Mouse (Mus musculus): ENCODE measurements around the gene Hpca. TPM values are rescaled to one million over a fixed set of nuclear protein-coding genes. Genes with fewer than 3 reads are reported as not detected.
A peak's percentile ranks its signal among the peaks of the same experiment; 100 is the strongest.

Hpca gene
- polyA plus RNA-seq, 1 experiment: 1.5 TPM

GRCm38 (mm10) chr4:129117720-129118510 is 3.9 kb downstream of the Hpca start:
- Histone ChIP-seq H3K36me3 (ENCODE audit: control insufficient read depth, insufficient read depth, low read length, poor library complexity, severe bottlenecking) (no peaks in the 10 kb centered on the region), H3K9me3 (replicated peaks; ENCODE audit: control insufficient read depth, insufficient read depth, low read length, poor library complexity, severe bottlenecking) (no peaks in the 10 kb centered on the region), H3K9ac (ENCODE audit: low read depth, poor library complexity, severe bottlenecking) (no peak overlapping the region), H3K27ac (ENCODE audit: insufficient read depth, low read length) (no peak overlapping the region), H3K4me1 (ENCODE audit: control insufficient read depth, insufficient read depth, low read length) (peaks cover 4% of the 10 kb centered on the region), H3K4me3 (ENCODE audit: low read depth, low read length) (peak overlapping the region; percentile 35), H3K27me3 (ENCODE audit: control insufficient read depth, insufficient read depth, low read length, poor library complexity, severe bottlenecking) (no peaks in the 10 kb centered on the region)
- TF ChIP-seq EP300 (IDR thresholded peaks at IDR 0.05; ENCODE audit: insufficient read depth, low read depth, low read length): no peak
- no peak for TF ChIP-seq CTCF (IDR thresholded peaks at IDR 0.05; ENCODE audit: low read depth, low read length)
- no peak for TF ChIP-seq POLR2A (IDR thresholded peaks at IDR 0.05; ENCODE audit: insufficient read depth, low read length)

GRCm38 (mm10) chr4:129116703-129117102 is 5.1 kb downstream of the Hpca start:
- no peak overlapping the region for H3K27ac ChIP-seq (ENCODE audit: insufficient read depth, low read length)
- no peak overlapping the region for H3K9ac ChIP-seq (ENCODE audit: low read depth, poor library complexity, severe bottlenecking)
- no peak overlapping the region for H3K4me3 ChIP-seq (ENCODE audit: low read depth, low read length)
- H3K36me3 ChIP-seq (ENCODE audit: control insufficient read depth, insufficient read depth, low read length, poor library complexity, severe bottlenecking): no peaks in the 10 kb centered on the region
- TF ChIP-seq POLR2A (IDR thresholded peaks at IDR 0.05; ENCODE audit: insufficient read depth, low read length) (no peak), EP300 (IDR thresholded peaks at IDR 0.05; ENCODE audit: insufficient read depth, low read depth, low read length) (no peak), CTCF (IDR thresholded peaks at IDR 0.05; ENCODE audit: low read depth, low read length) (no peak)
- no peaks in the 10 kb centered on the region for H3K27me3 ChIP-seq (ENCODE audit: control insufficient read depth, insufficient read depth, low read length, poor library complexity, severe bottlenecking)
- peaks cover 3% of the 10 kb centered on the region for H3K4me1 ChIP-seq (ENCODE audit: control insufficient read depth, insufficient read depth, low read length)
- no peaks in the 10 kb centered on the region for H3K9me3 ChIP-seq (replicated peaks; ENCODE audit: control insufficient read depth, insufficient read depth, low read length, poor library complexity, severe bottlenecking)

GRCm38 (mm10) chr4:129113083-129113988 is 8.5 kb downstream of the Hpca start:
- H3K9me3 ChIP-seq (replicated peaks; ENCODE audit: control insufficient read depth, insufficient read depth, low read length, poor library complexity, severe bottlenecking): no peaks in the 10 kb centered on the region
- no peak overlapping the region for H3K9ac ChIP-seq (ENCODE audit: low read depth, poor library complexity, severe bottlenecking)
- no peaks in the 10 kb centered on the region for H3K27me3 ChIP-seq (ENCODE audit: control insufficient read depth, insufficient read depth, low read length, poor library complexity, severe bottlenecking)
- peak; percentile 23 for TF ChIP-seq POLR2A (IDR thresholded peaks at IDR 0.05; ENCODE audit: insufficient read depth, low read length)
- TF ChIP-seq EP300 (IDR thresholded peaks at IDR 0.05; ENCODE audit: insufficient read depth, low read depth, low read length): peak; percentile 64; the same call in 1 of the 2 replicates
- peak; percentile 100 for TF ChIP-seq CTCF (IDR thresholded peaks at IDR 0.05; ENCODE audit: low read depth, low read length)
- H3K27ac ChIP-seq (ENCODE audit: insufficient read depth, low read length): no peak overlapping the region
- peaks cover 2% of the 10 kb centered on the region for H3K4me1 ChIP-seq (ENCODE audit: control insufficient read depth, insufficient read depth, low read length)
- no peaks in the 10 kb centered on the region for H3K36me3 ChIP-seq (ENCODE audit: control insufficient read depth, insufficient read depth, low read length, poor library complexity, severe bottlenecking)
- no peak overlapping the region for H3K4me3 ChIP-seq (ENCODE audit: low read depth, low read length)

- Histone ChIP-seq H3K36me3 (ENCODE audit: control insufficient read depth, insufficient read depth, low read length, poor library complexity, severe bottlenecking) (no peaks in the 10 kb centered on the region), H3K4me3 (ENCODE audit: low read depth, low read length) (no peak overlapping the region), H3K27me3 (ENCODE audit: control insufficient read depth, insufficient read depth, low read length, poor library complexity, severe bottlenecking) (no peaks in the 10 kb centered on the region), H3K4me1 (ENCODE audit: control insufficient read depth, insufficient read depth, low read length) (peaks cover 2% of the 10 kb centered on the region), H3K9ac (ENCODE audit: low read depth, poor library complexity, severe bottlenecking) (no peak overlapping the region), H3K9me3 (replicated peaks; ENCODE audit: control insufficient read depth, insufficient read depth, low read length, poor library complexity, severe bottlenecking) (no peaks in the 10 kb centered on the region), H3K27ac (ENCODE audit: insufficient read depth, low read length) (no peak overlapping the region)
- TF ChIP-seq POLR2A (IDR thresholded peaks at IDR 0.05; ENCODE audit: insufficient read depth, low read length) (no peak), EP300 (IDR thresholded peaks at IDR 0.05; ENCODE audit: insufficient read depth, low read depth, low read length) (no peak), CTCF (IDR thresholded peaks at IDR 0.05; ENCODE audit: low read depth, low read length) (no peak)
Measured at GRCm38 (mm10) chr4:129112231-129112630, 9.6 kb downstream of the Hpca start.

GRCm38 (mm10) chr4:129111350-129111749 is 10.5 kb downstream of the Hpca start:
- Histone ChIP-seq H3K4me3 (ENCODE audit: low read depth, low read length) (no peak overlapping the region), H3K27me3 (ENCODE audit: control insufficient read depth, insufficient read depth, low read length, poor library complexity, severe bottlenecking) (no peaks in the 10 kb centered on the region), H3K9me3 (replicated peaks; ENCODE audit: control insufficient read depth, insufficient read depth, low read length, poor library complexity, severe bottlenecking) (no peaks in the 10 kb centered on the region), H3K36me3 (ENCODE audit: control insufficient read depth, insufficient read depth, low read length, poor library complexity, severe bottlenecking) (no peaks in the 10 kb centered on the region), H3K9ac (ENCODE audit: low read depth, poor library complexity, severe bottlenecking) (no peak overlapping the region), H3K4me1 (ENCODE audit: control insufficient read depth, insufficient read depth, low read length) (peaks cover 4% of the 10 kb centered on the region), H3K27ac (ENCODE audit: insufficient read depth, low read length) (no peak overlapping the region)
- no peak for TF ChIP-seq POLR2A (IDR thresholded peaks at IDR 0.05; ENCODE audit: insufficient read depth, low read length)
- peak; percentile 74 for TF ChIP-seq CTCF (IDR thresholded peaks at IDR 0.05; ENCODE audit: low read depth, low read length)
